Mouse (Mus musculus) E14TG2a.4 (cell line): ENCODE measurements around the gene Plppr4.

Experiments used
- CTCF ChIP-seq: conservative IDR thresholded peaks from 2 replicates; pipeline ENCODE4 v1.5.1; 2014; ENCODE audit warnings: low read length
- NANOG ChIP-seq: IDR thresholded peaks from 2 replicates; pipeline ENCODE4 v1.6.1; 2014; ENCODE audit warnings: borderline replicate concordance, low read length, mixed read lengths

DNA sequence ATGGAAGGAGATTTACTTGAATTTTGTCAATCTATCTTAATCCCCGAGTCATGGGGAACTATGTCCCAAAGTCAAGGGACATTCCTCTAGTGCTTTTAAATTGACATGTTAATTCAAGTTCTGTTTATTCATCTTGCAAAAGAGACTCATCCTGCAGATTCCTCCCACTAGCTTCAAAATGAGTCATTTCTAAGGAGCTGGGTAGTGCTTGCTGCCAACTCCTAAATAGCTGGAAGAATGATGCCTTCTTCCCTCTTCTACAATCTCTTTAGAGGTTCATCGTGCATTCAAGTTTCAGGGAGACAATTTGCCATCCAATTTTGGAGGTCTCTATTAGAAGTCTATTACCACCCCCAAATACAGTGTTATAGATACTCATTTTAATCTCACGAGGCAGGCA, 3.3 kb downstream of the Plppr4 start:
- TF ChIP-seq CTCF: no peak
- no peak for TF ChIP-seq NANOG
